Mouse (Mus musculus) embryonic facial prominence, embryonic 10.5 days (tissue): ENCODE measurements around the gene Slc13a4. TPM values are rescaled to one million over a fixed set of nuclear protein-coding genes. Genes with fewer than 3 reads are reported as not detected.
A peak's percentile ranks its signal among the peaks of the same experiment; 100 is the strongest.

ENCODE experiments used
- DNase-seq: peaks from one replicate; pipeline ENCODE4 v3.0.0-alpha.2; 2017; ENCODE audit warnings: low spot score
- H3K27ac ChIP-seq: fragments of 300-500 bp; sonication (generic); replicated peaks from 2 replicates; pipeline ENCODE4 v1.5.1; 2016; ENCODE audit warnings: mild to moderate bottlenecking
- H3K27me3 ChIP-seq: fragments of 300-500 bp; sonication (generic); replicated peaks from 2 replicates; pipeline ENCODE4 v1.6.1; 2016; ENCODE audit warnings: low read depth, mild to moderate bottlenecking; ENCODE audit not compliant: poor library complexity, severe bottlenecking
- H3K36me3 ChIP-seq: fragments of 300-500 bp; sonication (generic); replicated peaks from 2 replicates; pipeline ENCODE4 v1.6.1; 2016; ENCODE audit warnings: mild to moderate bottlenecking, moderate library complexity
- H3K4me1 ChIP-seq: fragments of 300-500 bp; sonication (generic); 2 replicates; pipeline ENCODE4 v1.6.1; 2016
- H3K4me3 ChIP-seq: fragments of 300-500 bp; sonication (generic); 2 replicates; pipeline ENCODE4 v1.5.1; 2016; ENCODE audit warnings: mild to moderate bottlenecking, moderate library complexity
- H3K9me3 ChIP-seq: fragments of 300-500 bp; sonication (generic); 2 replicates; pipeline ENCODE4 v1.6.1; 2016; ENCODE audit warnings: mild to moderate bottlenecking
- WGBS: fragments of 180-500 bp; shearing (Covaris S2); methylation state at CpG from one replicate; pipeline ENCODE4 v1.1.7; 2016; 5-methylcytosine and 5-hydroxymethylcytosine counted together
- polyA plus RNA-seq: library from polyadenylated mRNA; unstranded; fragments of >200 nt; fragmentation: Nextera tagmentation; extraction: Ambion mirVana; gene quantifications from 2 replicates; pipeline ENCODE4 v1.2.1, GENCODE M21; 2016

Slc13a4 gene
- 0.50 and 0.57 TPM in 2 replicates for polyA plus RNA-seq

- 19% methylated on average over 7 of the region's 7 CpGs for WGBS
These were observed at the start of gene Slc13a4 for GRCm38 (mm10) chr6:35308037-35308436. Gene Slc13a4 (minus strand): TSS chr6:35308131.

DNA sequence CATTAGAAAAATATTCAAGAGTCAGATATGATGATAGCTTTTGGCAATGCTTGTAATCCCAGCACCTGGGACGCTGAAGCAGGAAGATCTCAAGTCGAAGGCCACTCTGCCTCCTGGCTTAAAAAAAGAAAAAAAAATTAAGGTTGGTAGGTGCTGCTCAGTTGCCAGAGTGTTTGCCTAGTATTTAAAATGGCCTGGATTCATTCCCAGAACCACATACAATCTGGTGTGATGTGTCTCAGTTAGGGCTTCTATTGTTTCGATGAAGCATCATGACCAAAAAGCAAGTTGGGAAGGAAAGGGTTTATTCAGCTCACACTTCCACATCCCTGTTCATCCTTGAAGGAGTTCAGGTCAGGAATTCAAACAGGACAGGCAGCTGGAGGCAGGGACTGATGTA, 47.4 kb upstream of the Slc13a4 start:
- DNase-seq, result no peak

More at GRCm38 (mm10) chr6:35308037-35308436, at the start of gene Slc13a4:
- no peak within 1 kb of the TSS for H3K4me3 ChIP-seq
- no peak within 1 kb of the TSS for H3K27ac ChIP-seq
- no peaks in the 10 kb centered on the region for H3K36me3 ChIP-seq
- H3K27me3 ChIP-seq, result no peaks in the 10 kb centered on the region
- DNase-seq, result no peak
- no peaks in the 10 kb centered on the region for H3K4me1 ChIP-seq
- no peaks in the 10 kb centered on the region for H3K9me3 ChIP-seq

GRCm38 (mm10) chr6:35354622-35354998, 46.7 kb upstream of the Slc13a4 start:
- peak overlapping the region; percentile 43 for H3K4me3 ChIP-seq
- H3K27me3 ChIP-seq, result peaks cover 10% of the 10 kb centered on the region
- peak; percentile 85 for DNase-seq
- WGBS, result 3% methylated on average over 6 of the region's 6 CpGs
- H3K9me3 ChIP-seq, result no peaks in the 10 kb centered on the region
- no peaks in the 10 kb centered on the region for H3K36me3 ChIP-seq
- H3K4me1 ChIP-seq, result peaks cover 34% of the 10 kb centered on the region
- peak overlapping the region; percentile 78 for H3K27ac ChIP-seq

More for the DNA sequence above, 47.4 kb upstream of the Slc13a4 start:
- 0 out of 2 replicates have a peak overlapping the region, but pooled peaks have one; percentile 7 for H3K27ac ChIP-seq
- peaks cover 10% of the 10 kb centered on the region for H3K27me3 ChIP-seq
- 88% methylated on average over 3 of the region's 3 CpGs for WGBS
- no peaks in the 10 kb centered on the region for H3K36me3 ChIP-seq
- H3K4me3 ChIP-seq, result no peak overlapping the region
- no peaks in the 10 kb centered on the region for H3K9me3 ChIP-seq
- H3K4me1 ChIP-seq, result peaks cover 34% of the 10 kb centered on the region

DNA sequence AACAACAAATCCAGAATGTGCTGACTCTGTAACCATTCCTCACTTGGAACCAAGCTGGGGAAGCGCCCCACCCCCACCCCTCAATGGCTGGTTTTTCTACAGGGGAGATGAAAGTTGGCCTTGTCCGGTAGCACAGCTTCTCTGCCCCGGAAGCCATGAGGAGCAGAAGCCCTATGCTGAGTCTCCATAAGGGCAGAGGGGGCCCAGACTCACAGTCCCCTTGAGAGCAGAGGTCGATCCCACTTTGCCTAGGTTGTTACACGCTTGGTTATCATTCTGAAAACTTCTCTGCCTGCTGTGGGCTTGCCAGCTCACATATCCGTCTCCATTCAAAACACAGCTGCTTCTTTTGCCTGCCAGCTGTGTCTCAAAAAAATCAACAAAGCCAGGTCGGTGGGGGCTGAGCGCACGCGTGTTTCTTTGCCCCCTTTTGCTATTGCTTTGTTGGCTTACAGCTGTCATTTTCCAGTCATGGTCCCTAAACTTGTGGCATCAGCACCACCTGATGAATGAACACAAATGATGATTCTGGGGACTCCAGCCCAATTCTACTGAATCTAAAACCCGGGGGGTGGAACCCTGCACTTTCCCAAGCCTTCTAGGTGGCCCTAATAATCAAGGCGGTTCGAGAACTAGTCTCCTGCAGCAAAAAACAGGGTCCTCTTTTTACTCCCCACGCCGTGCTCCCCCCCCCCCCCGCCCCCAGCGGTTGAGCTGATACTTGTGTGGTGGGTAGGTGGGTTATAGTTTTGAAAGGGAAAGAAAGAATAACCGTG, 46.1 kb upstream of the Slc13a4 start:
- H3K36me3 ChIP-seq, result no peaks in the 10 kb centered on the region
- peak overlapping the region; percentile 43 for H3K4me3 ChIP-seq
- H3K9me3 ChIP-seq, result no peaks in the 10 kb centered on the region
- 8% methylated on average over 18 of the region's 18 CpGs for WGBS
- DNase-seq, result peak; percentile 60
- H3K27me3 ChIP-seq, result peaks cover 10% of the 10 kb centered on the region
- H3K4me1 ChIP-seq, result peaks cover 34% of the 10 kb centered on the region
- peak overlapping the region; percentile 78 for H3K27ac ChIP-seq

- DNase-seq, result no peak
- peak overlapping the region; percentile 78 for H3K27ac ChIP-seq
- peaks cover 10% of the 10 kb centered on the region for H3K27me3 ChIP-seq
- WGBS, result 46% methylated on average over 5 of the region's 5 CpGs
- H3K4me1 ChIP-seq, result peaks cover 34% of the 10 kb centered on the region
- no peaks in the 10 kb centered on the region for H3K36me3 ChIP-seq
- H3K4me3 ChIP-seq, result peak overlapping the region; percentile 43
- H3K9me3 ChIP-seq, result no peaks in the 10 kb centered on the region
These were observed 45.5 kb upstream of the Slc13a4 start for GRCm38 (mm10) chr6:35353416-35353815.

GRCm38 (mm10) chr6:35352867-35353266, 44.9 kb upstream of the Slc13a4 start:
- 89% methylated on average over 8 of the region's 8 CpGs for WGBS

DNA sequence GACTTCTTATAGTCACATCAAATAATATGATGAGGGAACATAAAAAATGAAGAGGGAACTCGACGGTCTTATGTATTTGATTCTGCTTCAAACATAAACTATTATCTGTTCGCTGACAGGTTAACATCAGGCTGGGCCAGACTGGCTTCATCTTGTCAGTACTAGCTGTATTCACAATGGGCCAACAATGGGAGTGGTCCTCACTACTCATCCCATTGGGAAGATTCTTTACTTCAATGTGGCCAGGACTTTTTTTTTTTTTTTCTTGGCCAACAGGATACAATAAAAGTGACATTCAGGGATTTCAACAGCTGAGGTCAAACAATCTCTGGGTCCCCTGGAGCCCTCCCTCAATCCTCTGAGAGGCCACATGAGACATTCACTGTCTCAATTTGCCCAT, 43.9 kb upstream of the Slc13a4 start:
- H3K4me3 ChIP-seq, result no peak overlapping the region
- H3K4me1 ChIP-seq, result peaks cover 34% of the 10 kb centered on the region
- WGBS, result 98% methylated on average over 3 of the region's 3 CpGs
- H3K27ac ChIP-seq, result no peak overlapping the region
- DNase-seq, result no peak
- H3K36me3 ChIP-seq, result no peaks in the 10 kb centered on the region
- H3K9me3 ChIP-seq, result no peaks in the 10 kb centered on the region
- H3K27me3 ChIP-seq, result peaks cover 10% of the 10 kb centered on the region

More at GRCm38 (mm10) chr6:35352867-35353266, 44.9 kb upstream of the Slc13a4 start:
- DNase-seq, result no peak
- peaks cover 10% of the 10 kb centered on the region for H3K27me3 ChIP-seq
- H3K9me3 ChIP-seq, result no peaks in the 10 kb centered on the region
- H3K4me3 ChIP-seq, result no peak overlapping the region
- H3K27ac ChIP-seq, result no peak overlapping the region; the same call in 1 of the 2 replicates
- no peaks in the 10 kb centered on the region for H3K36me3 ChIP-seq
- H3K4me1 ChIP-seq, result peaks cover 34% of the 10 kb centered on the region

DNA sequence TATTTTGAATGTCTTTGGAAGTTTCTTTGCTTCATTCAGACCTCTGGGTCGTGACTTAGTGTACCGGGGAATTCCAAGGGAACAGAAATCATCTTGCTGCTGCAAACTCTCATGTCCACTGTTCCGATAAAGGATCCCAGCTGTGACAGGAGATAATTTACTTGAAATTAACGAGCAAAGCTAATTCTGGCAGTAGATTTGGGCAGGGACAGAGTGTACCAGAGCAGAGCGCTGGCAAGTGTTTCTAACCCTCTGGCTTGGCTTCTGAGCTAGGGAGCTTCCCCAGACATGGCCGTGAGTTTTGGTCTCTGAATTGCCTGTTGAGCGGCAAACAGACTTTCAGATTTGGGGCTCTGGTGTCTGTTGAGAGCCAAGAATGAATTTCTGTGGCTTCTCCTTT, 41.9 kb upstream of the Slc13a4 start:
- Histone ChIP-seq H3K4me3 (no peak overlapping the region), H3K4me1 (peaks cover 29% of the 10 kb centered on the region), H3K27ac (no peak overlapping the region), H3K27me3 (peaks cover 6% of the 10 kb centered on the region; the same call in 1 of the 2 replicates), H3K9me3 (no peaks in the 10 kb centered on the region), H3K36me3 (no peaks in the 10 kb centered on the region)
- 68% methylated on average over 7 of the region's 7 CpGs for WGBS
- no peak for DNase-seq

GRCm38 (mm10) chr6:35338640-35339039, 30.7 kb upstream of the Slc13a4 start:
- no peak overlapping the region for H3K27ac ChIP-seq
- no peaks in the 10 kb centered on the region for H3K9me3 ChIP-seq
- WGBS, result 9% methylated on average over 3 of the region's 3 CpGs
- H3K36me3 ChIP-seq, result no peaks in the 10 kb centered on the region
- DNase-seq, result no peak
- H3K4me1 ChIP-seq, result peaks cover 8% of the 10 kb centered on the region
- H3K4me3 ChIP-seq, result no peak overlapping the region
- H3K27me3 ChIP-seq, result no peaks in the 10 kb centered on the region

- Histone ChIP-seq H3K36me3 (no peaks in the 10 kb centered on the region), H3K4me1 (peaks cover 10% of the 10 kb centered on the region), H3K9me3 (no peaks in the 10 kb centered on the region), H3K4me3 (no peak overlapping the region), H3K27ac (no peak overlapping the region), H3K27me3 (no peaks in the 10 kb centered on the region)
- no peak for DNase-seq
- 78% methylated on average over 8 of the region's 8 CpGs for WGBS
These were observed 29.9 kb upstream of the Slc13a4 start for GRCm38 (mm10) chr6:35337836-35338235.

DNA sequence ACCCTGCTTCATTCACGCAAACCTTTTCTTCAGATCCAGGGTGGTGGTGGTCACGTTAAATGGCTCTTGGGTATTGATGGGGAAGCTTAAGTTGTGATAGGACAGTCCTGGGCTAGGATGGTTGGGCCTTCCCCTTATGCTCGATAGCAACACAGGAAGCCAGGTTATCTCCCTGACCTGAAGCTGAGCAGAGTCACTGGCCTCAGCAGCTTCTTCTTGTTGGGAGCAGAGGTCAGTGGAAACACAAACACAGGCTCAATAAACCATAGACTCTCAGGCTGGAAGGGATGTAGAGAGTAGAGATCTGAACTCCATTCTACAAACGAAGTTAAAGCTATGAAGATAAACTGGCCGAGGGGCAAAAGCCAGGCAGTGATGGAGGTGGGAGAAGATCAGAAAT, 27.5 kb upstream of the Slc13a4 start:
- Histone ChIP-seq H3K36me3 (no peaks in the 10 kb centered on the region), H3K27ac (no peak overlapping the region), H3K9me3 (no peaks in the 10 kb centered on the region), H3K27me3 (no peaks in the 10 kb centered on the region), H3K4me1 (peaks cover 20% of the 10 kb centered on the region), H3K4me3 (no peak overlapping the region)
- DNase-seq, result no peak
- 61% methylated on average over 5 of the region's 5 CpGs for WGBS

- no peak for DNase-seq
- Histone ChIP-seq H3K36me3 (no peaks in the 10 kb centered on the region), H3K4me1 (peaks cover 20% of the 10 kb centered on the region), H3K4me3 (no peak overlapping the region), H3K27ac (no peak overlapping the region), H3K9me3 (no peaks in the 10 kb centered on the region), H3K27me3 (no peaks in the 10 kb centered on the region)
- 74% methylated on average over 4 of the region's 4 CpGs for WGBS
These were observed 26.3 kb upstream of the Slc13a4 start for GRCm38 (mm10) chr6:35334278-35334677.

- Histone ChIP-seq H3K27ac (no peak overlapping the region), H3K9me3 (no peaks in the 10 kb centered on the region), H3K4me1 (peaks cover 16% of the 10 kb centered on the region), H3K36me3 (no peaks in the 10 kb centered on the region), H3K27me3 (no peaks in the 10 kb centered on the region), H3K4me3 (no peak overlapping the region)
- DNase-seq, result no peak
- 26% methylated on average over 3 of the region's 3 CpGs for WGBS
These were observed 25.7 kb upstream of the Slc13a4 start for GRCm38 (mm10) chr6:35333632-35334031.
